Mouse (Mus musculus) E14TG2a.4 (cell line): ENCODE measurements at regions not wholly inside any gene's neighbourhood (a gene's known extent, or its start where the extent isn't known, plus 50 kb on each side); places are given as distances from the start of the nearest gene placed in this dataset.

ENCODE experiments used
- H3K27me3 ChIP-seq: 2 replicates; pipeline ENCODE4 v1.6.1; 2014; ENCODE audit warnings: low read length, control low read depth; ENCODE audit not compliant: insufficient read depth
- H3K36me3 ChIP-seq: 2 replicates; pipeline ENCODE4 v1.6.1; 2014; ENCODE audit warnings: low read length, control low read depth; ENCODE audit not compliant: insufficient read depth
- H3K4me1 ChIP-seq: replicated peaks from 2 replicates; pipeline ENCODE4 v1.6.1; 2014; ENCODE audit warnings: low read depth, low read length, control low read depth
- H3K4me3 ChIP-seq: replicated peaks from 2 replicates; pipeline ENCODE4 v1.5.1; 2014; ENCODE audit warnings: mild to moderate bottlenecking, low read length
- H3K9me3 ChIP-seq: 2 replicates; pipeline ENCODE4 v1.6.1; 2014; ENCODE audit warnings: low read length, control low read depth
- CTCF ChIP-seq: conservative IDR thresholded peaks from 2 replicates; pipeline ENCODE4 v1.5.1; 2014; ENCODE audit warnings: low read length
- NANOG ChIP-seq: IDR thresholded peaks from 2 replicates; pipeline ENCODE4 v1.6.1; 2014; ENCODE audit warnings: borderline replicate concordance, low read length, mixed read lengths
- POU5F1 ChIP-seq: IDR thresholded peaks from 2 replicates; pipeline ENCODE4 v1.6.1; 2014; ENCODE audit warnings: low read length, borderline replicate concordance

- H3K4me3 ChIP-seq = no peak overlapping the region
- H3K4me1 ChIP-seq = no peaks in the 10 kb centered on the region
- peaks cover 30% of the 10 kb centered on the region for H3K27me3 ChIP-seq
- H3K9me3 ChIP-seq = no peaks in the 10 kb centered on the region
- TF ChIP-seq CTCF (no peak), POU5F1 (no peak), NANOG (no peak)
- no peaks in the 10 kb centered on the region for H3K36me3 ChIP-seq
Observed at GRCm38 (mm10) chr8:92469141-92470000, 111.9 kb downstream of the Irx5 start.

GRCm38 (mm10) chr8:92472257-92472656, 114.8 kb downstream of the Irx5 start:
- H3K4me1 ChIP-seq = no peaks in the 10 kb centered on the region
- H3K9me3 ChIP-seq = no peaks in the 10 kb centered on the region
- no peaks in the 10 kb centered on the region for H3K36me3 ChIP-seq
- TF ChIP-seq POU5F1 = no peak
- TF ChIP-seq CTCF = no peak
- no peak for TF ChIP-seq NANOG
- peaks cover 24% of the 10 kb centered on the region for H3K27me3 ChIP-seq
- no peak overlapping the region for H3K4me3 ChIP-seq

- Histone ChIP-seq H3K27me3 (peaks cover 20% of the 10 kb centered on the region), H3K4me1 (no peaks in the 10 kb centered on the region), H3K4me3 (no peak overlapping the region), H3K9me3 (no peaks in the 10 kb centered on the region), H3K36me3 (no peaks in the 10 kb centered on the region)
- TF ChIP-seq NANOG = no peak
- TF ChIP-seq POU5F1 = no peak
- no peak for TF ChIP-seq CTCF
Observed at GRCm38 (mm10) chr8:92472817-92473216, 115.4 kb downstream of the Irx5 start.

- Histone ChIP-seq H3K27me3 (0 out of 2 replicates have a peak, but pooled peaks cover 2% of the 10 kb centered on the region), H3K36me3 (no peaks in the 10 kb centered on the region), H3K9me3 (no peaks in the 10 kb centered on the region), H3K4me1 (no peaks in the 10 kb centered on the region), H3K4me3 (no peak overlapping the region)
- no peak for TF ChIP-seq CTCF
- TF ChIP-seq NANOG = no peak
- no peak for TF ChIP-seq POU5F1
Observed at GRCm38 (mm10) chr8:92482393-92482792, 125.0 kb downstream of the Irx5 start.

- TF ChIP-seq NANOG (no peak), CTCF (no peak), POU5F1 (no peak)
- Histone ChIP-seq H3K4me3 (no peak overlapping the region), H3K4me1 (no peaks in the 10 kb centered on the region), H3K9me3 (no peaks in the 10 kb centered on the region), H3K27me3 (0 out of 2 replicates have a peak, but pooled peaks cover 2% of the 10 kb centered on the region), H3K36me3 (no peaks in the 10 kb centered on the region)
Observed at GRCm38 (mm10) chr8:92483055-92483765, 125.8 kb downstream of the Irx5 start.

DNA sequence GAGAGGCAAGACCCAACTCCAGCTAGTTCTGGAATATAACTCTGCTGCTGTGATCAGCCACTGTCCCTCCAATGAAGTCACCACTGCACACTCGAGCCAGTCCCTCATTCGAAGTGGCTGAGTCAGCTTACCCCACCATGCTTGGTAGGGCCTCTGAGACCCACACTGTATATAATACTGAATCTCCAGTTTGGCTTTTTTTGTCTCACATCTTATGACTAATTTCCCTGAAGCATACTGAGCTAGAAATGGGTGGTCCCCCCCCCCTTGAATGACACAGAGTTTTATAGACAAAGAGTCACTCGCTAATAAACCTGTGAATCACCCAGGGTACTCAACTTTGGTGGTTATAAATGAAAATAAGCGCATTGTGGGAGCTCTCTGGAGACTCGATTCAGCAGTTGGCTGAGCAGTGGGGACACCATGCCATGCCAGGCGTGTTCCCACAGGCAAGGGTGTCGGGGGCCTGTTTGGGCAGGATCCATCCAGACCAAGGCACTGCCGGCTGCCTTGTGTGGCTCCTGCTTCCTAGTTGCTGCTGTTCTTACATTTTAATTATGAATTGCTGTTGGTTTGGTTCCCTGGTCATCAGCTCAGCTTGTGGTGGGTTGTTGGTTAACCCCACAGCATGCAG, 131.2 kb downstream of the Irx5 start:
- Histone ChIP-seq H3K36me3 (no peaks in the 10 kb centered on the region), H3K27me3 (no peaks in the 10 kb centered on the region), H3K4me3 (no peak overlapping the region), H3K4me1 (no peaks in the 10 kb centered on the region), H3K9me3 (no peaks in the 10 kb centered on the region)
- TF ChIP-seq NANOG = no peak
- no peak for TF ChIP-seq CTCF
- no peak for TF ChIP-seq POU5F1

GRCm38 (mm10) chr8:92491533-92491932, 134.1 kb downstream of the Irx5 start:
- no peak overlapping the region for H3K4me3 ChIP-seq
- no peaks in the 10 kb centered on the region for H3K27me3 ChIP-seq
- TF ChIP-seq NANOG (no peak), CTCF (no peak), POU5F1 (no peak)
- no peaks in the 10 kb centered on the region for H3K4me1 ChIP-seq
- H3K9me3 ChIP-seq = no peaks in the 10 kb centered on the region
- H3K36me3 ChIP-seq = no peaks in the 10 kb centered on the region

DNA sequence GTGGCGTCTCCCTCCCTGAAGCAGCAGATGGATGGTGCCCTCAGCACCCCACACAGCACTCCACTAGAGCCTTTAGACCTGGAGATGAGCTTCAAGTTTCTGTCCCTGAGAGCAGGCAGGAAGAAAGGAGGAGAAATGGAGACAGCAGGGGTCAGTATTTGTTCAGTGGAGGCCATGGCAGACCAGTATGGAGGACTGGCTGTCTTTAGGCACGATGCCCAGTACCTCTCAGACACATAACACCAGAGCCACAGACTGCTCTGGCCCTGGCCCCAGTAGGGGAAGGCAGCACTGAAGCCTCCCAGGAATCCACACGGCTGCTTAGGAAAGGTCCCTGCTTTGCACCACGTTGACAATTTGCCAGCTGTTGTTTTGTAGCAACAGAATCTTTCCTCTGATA, 136.0 kb downstream of the Irx5 start:
- no peaks in the 10 kb centered on the region for H3K9me3 ChIP-seq
- H3K36me3 ChIP-seq = no peaks in the 10 kb centered on the region

More for the DNA sequence above, 136.0 kb downstream of the Irx5 start:
- H3K27me3 ChIP-seq = no peaks in the 10 kb centered on the region
- no peak overlapping the region for H3K4me3 ChIP-seq
- H3K4me1 ChIP-seq = no peaks in the 10 kb centered on the region
- no peak for TF ChIP-seq CTCF
